Mouse (Mus musculus): ENCODE measurements around the gene Prap1.

Gene Prap1

DNA sequence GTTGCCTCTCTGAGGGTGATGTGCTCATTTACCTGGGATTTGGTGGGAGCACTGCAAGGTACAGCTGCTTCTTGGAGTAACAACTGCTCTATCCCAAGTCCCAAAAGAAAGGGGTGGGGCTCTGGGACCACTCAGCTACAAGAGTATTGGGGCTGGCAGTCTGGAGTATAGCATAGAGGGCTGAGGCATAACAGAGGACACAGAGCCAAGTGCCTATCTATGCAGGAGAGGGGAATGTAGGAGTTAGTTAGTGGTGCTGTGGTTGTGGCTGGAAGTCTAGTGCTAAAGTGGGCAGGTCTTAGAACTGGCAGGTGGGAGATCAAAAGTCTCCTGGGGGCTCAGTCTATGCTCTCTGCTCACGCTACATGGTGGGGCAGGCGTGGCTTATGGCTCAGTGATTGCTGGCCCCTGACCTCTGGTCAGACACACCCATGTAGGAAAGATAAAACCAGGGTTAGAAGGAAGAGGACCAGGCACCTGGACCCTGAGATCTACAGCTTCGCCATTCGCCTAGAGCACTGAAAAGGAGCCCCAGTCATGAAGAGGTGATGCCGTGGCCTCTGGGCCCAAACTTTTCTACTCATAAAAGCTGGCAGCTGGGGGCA, at the start of gene Prap1:
Gene Prap1, plus strand, starts transcription at position 472 of the 605 bp plus-strand sequence.
- DNase-seq (ENCODE audit: low spot score in 2 of 2), result no peak

DNA sequence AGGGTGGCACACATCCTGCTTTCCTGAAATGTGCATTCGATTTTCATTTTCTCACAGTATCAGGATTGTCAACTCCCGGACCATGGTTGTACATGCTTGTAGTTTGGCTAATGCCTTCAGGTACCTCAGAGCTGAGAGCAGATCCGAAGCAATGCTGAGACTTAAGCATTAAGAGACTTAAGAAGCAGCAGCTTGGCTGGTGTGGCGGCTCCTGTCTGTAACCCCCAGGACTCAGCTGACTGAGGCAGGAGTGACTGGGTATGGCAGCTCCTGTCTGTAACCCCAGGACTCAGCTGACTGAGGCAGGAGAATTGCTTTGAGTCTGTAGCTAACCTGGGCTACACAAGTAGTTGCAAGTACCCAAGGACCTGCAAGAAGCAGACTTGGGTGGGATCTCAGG, 47.6 kb upstream of the Prap1 start:
- DNase-seq (ENCODE audit: low spot score in 2 of 2), result no peak

DNA sequence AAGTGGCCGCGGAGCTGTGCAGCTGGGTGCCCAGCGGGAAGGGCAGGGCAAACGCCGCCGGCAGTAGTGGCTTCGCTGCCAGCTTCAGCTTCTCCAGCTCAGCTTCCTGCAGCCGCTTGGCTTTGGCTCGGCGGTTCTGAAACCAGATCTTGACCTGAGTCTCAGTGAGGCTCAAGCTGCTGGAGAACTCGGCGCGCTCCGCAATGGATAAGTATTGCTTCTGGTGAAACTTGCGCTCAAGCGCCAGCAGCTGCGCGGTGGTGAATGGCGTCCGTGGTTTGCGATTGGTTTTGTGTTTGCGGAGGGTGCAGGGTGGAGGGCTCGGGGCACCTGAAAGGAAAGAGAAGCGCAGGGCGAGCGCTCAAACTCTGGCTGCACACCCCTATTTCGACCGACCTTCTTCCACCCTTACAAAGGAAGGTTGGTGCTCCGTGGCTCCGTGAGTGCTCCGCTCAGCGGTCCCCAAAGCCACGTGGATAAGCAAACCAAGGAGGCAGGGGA, 45.3 kb upstream of the Prap1 start:
- DNase-seq (ENCODE audit: low spot score in 2 of 2), result no peak

DNA sequence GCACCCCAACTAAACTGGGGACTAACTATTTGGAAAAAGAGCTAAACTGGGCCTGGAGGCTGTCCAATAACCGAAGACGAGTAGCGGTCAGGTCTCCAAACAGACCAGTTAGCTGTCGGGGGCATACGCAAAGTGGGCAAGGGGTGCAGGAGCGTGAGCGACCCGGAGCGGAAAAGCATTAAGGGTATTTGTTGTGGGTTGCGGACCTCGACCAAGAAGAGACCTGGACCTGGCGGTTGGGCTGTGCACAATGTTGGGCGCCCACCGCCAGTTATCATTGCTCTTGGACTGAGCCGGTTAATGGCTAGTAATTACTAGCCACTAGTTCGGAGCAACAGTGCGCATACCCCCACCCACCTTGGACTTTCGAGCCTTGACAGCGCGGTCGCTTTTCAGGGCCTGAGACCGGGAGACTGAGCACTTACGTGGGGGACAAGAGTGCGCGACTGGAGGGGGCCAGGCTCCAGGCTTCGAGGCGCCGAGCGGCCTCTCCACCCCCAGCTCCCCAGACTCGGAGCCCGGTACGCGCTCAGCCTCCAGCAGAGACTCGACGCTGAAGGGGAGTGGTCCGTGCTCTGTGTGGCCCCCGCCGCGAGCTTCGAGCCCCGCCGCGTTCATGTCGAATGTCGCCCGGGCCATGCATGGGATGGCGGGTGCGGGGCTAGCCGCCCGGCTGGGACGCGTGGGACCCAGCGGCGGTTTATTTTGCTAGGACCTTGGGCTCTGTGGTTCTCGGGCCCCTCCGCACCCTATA, 44.7 kb upstream of the Prap1 start, which contains the start of gene Msx3:
Gene Msx3, minus strand, starts transcription at position 729 of the 754 bp plus-strand sequence.
- DNase-seq (ENCODE audit: low spot score in 2 of 2), result no peak

DNA sequence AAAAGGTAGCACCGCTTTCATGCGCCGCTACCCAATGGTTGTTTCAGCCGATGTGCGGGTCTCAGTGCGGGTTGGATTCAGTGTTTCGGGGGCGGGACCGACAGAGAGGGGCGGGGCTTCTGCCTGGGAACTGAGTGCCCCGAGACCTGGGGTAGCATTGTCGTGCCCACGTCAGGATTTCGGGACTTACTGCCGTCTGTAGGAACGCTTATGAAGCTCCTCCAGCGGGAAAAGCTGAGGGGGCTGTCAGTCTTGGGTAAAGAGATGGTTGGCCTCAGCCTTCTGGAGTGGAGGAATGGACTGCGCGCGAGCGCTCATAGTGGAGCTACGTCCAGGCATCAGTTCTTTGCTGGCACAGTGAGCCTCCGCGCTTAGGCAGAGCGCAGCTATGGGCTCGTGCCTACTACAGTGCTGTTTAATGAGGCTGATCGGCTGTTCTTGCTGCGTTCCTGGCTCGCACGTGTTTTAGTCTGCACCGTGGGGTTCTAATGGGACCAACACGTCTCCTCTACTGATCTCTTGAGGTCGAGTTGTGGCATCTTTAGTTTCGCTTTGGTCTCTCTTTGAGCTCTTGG, 44.0 kb upstream of the Prap1 start:
- DNase-seq (ENCODE audit: low spot score in 2 of 2), result no peak

DNA sequence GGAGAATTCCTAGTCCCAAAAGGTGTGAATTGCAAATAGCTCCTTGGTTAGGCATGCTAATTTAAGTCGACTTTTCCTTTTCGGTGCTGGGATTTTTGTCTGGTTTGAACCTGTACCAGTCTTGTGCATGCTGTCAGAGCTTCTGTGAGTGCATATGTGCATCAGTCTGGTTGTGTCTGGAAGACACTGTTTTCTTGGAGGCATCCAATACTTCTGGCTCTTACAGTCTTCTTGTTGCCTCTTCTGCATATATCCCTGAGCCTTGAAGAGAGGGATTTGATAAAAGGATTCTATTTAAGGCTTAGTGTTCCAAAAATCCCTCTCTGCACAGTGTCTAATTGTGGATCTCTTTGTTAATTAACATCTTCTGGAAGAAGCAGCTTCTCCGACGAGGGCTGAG, 39.1 kb upstream of the Prap1 start:
- no peak for DNase-seq (ENCODE audit: low spot score in 2 of 2)

DNA sequence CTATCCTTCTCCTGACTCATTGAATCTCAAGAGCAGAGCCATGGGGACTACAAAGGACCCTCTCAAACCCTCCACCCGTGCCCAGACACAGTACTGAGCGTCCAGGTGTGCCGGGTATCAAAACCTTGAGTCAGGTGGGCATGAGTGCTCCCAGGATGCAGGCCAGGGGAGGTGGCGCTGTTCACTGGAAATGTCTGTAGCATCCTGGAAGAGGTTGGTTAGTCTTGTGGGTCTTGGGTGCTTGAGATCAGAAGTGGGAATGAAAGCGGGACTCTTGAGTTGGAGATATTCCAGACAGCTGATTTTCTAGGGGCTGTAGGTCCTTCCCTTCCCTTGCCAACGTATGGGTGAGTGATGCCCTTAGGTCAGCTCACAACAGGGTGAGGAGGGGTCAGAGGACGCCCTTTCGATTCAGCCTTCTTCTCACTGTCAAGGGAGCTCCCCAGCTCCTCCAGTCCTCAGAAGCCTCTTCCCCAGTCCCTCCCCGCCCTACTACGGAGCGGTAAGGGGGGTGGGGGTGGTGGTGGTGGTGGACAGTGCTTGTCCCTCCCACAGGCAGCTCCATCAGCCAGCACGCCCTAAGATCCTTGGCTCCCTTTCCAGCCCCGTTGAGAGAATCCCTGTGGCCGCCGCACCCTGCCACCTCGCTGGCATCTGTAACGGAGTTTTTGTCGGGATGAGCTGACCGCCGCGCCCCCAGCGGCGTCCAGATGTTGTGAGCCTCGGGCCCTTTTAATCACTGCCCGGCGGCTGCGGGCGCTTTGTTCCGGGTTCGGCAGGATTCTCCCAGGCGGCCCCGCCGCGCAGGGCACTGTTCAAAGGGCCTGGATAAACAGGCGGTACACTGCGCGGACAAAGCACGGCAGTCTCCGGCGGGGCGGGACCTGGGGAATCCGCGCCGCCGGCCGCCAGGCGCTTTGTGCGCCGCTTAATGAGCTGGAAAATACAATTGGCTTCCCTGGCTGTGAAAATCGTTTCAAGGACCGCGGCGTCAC, 35.5 kb upstream of the Prap1 start:
- no peak for DNase-seq (ENCODE audit: low spot score in 2 of 2)

DNA sequence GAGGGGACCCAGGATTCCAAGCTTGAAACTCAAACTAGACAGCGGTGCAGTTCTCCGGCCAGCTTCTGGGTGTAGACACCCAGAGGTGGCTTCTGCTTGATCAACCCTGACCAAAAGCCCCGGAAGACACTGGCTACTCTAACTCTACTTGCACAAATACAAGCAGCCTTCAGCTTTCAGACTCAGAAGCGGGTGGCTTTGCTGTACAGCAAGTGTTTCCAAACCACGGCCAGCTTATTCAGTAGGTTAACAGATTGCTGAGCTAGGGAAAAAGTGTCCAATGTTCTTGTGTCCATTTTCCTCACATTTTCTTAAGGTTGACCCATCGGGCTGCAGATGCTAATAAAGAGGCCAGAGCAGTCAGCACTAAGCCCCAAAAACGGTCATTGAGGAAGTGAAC, 34.7 kb upstream of the Prap1 start:
- no peak for DNase-seq (ENCODE audit: low spot score in 2 of 2)

DNA sequence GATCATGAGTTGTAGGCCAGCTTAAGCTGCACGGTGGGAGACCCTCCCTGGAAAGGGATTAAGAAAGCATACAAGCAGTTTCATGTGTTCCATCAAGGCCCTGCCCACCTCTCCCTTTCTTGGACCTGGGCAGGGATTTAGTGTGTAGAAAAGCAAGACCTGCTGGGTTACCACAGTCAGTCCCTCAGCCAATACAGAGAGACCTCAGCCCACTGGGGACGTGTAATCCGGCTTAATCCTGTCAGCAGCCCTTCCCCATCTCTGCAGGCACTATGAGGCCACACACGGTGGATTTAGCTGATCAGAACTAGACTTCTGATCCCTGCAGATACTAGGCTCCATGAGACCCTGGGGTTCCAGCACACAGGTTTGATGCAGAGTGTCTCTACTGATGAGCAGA, 33.6 kb upstream of the Prap1 start:
- no peak for DNase-seq (ENCODE audit: low spot score in 2 of 2)

DNA sequence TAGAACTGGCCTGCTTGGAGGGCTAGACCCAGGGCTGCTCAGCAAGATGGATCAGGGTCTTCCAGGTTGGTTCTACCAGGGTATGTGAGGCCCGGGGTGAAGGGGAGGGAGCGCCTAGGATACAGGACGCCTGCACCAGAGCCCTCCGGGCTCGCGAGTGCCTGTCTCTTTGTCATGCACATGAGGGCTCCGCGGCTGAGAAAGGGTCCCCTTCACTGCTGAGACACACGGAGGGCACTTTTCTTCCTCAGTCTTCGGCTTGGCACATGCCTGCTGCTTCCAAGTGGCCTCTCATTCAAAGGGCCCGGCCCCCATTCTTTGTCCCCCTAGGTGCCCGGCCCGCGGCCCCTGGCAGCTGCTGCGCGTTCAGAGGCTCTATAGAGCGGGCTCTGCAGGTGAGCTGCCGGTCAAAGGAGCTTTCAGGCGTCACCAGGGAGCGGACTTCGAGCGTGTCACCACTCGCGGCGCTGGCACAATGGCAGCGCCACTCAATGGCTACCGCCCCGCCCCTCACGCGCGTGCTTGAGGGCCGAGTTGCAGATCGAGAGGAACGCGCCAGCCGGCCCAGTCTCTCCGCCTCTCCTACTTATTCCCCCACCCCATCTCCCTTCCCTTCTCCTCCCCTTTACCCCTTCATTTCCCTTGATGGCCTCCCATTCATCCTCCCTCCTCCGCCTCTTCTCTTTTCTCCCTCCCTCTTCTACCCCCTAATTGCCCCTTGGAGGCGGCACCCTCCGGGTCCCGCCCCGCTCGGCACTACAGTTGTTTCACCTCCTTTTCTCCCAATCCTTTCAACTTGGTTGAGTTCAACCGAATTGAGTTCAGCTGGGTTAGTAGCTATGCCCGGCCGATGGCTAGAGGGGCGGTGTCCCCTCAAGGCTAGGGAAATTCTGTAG, 32.0 kb upstream of the Prap1 start:
- peak; percentile 57 to 65 for DNase-seq (ENCODE audit: low spot score in 2 of 2)

DNA sequence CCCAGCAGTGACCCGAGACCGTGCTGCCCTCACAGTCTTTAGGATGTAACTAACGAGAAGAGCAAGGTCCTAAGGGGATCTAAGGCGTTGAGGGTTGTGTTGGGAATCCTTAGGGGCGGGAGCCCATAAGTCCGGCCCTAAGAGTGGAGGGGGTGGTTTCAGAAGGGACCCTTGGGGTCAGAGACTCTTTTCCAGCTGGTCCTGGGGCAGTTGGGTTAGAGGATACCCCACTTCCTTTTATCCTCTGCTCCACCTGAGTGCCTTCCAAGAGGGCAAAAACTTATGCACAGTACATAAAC, 31.4 kb upstream of the Prap1 start:
- no peak for DNase-seq (ENCODE audit: low spot score in 2 of 2)

DNA sequence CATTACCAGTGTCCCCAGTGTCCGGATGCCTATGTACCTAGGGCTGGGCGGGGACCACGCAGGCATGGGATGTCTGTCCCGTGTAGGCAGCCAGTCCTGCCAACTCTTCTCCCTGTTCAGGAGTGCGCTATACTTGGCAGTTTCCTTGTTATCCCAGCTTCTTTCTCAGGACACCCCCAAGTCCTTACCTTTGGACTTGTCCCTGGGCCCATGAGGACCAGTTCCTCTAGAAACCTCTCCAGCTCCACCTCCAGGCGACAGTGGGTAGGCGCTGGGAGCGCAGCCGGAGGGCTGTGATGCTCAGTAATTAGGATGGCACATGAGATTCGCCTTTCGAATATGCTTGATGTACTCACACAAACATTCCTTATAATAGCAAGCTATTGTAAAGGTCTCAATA, 30.9 kb upstream of the Prap1 start:
- peak in 1 of 2 experiments; percentile 25 for DNase-seq (ENCODE audit: low spot score in 2 of 2)

DNA sequence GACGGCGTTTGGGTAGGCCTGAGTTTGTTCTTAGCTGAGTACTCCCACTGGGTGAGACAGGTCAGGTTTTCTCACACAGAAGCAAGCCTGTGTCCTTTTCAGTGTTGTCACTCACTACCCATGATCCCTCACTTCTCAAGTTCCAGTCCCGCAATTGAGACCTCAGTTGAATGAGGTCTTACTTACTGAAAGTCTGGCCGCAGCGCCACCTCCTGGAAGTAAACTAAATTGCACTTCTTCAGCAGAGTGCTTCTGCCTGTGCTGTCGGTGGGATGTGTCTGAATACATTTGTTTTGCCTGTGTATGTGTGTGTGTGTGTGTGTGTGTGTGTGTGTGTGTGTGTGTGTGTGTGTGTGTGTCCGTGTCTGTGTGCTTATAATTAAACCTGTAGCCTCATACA, 30.1 kb upstream of the Prap1 start:
- DNase-seq (ENCODE audit: low spot score in 2 of 2), result peak; percentile 59 to 60

DNA sequence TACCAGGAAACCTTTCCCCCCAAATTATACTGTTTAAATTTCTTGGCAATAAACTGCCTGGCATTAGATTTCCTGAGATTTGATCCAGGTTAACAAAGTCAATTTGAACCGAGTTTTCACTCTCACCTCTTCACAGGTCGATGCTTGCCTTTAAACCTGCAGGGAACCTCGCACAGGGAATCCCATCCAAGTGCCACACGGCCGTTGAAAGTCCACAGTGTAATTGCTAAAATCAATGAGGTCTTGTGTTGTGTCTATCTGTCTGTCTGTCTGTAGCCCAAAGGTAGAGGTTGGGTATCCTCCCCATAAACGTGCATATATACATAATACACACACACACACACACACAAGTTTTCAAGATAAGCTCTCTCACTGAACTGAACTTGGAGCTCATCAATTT, 25.8 kb upstream of the Prap1 start:
- DNase-seq (ENCODE audit: low spot score in 2 of 2), result no peak

DNA sequence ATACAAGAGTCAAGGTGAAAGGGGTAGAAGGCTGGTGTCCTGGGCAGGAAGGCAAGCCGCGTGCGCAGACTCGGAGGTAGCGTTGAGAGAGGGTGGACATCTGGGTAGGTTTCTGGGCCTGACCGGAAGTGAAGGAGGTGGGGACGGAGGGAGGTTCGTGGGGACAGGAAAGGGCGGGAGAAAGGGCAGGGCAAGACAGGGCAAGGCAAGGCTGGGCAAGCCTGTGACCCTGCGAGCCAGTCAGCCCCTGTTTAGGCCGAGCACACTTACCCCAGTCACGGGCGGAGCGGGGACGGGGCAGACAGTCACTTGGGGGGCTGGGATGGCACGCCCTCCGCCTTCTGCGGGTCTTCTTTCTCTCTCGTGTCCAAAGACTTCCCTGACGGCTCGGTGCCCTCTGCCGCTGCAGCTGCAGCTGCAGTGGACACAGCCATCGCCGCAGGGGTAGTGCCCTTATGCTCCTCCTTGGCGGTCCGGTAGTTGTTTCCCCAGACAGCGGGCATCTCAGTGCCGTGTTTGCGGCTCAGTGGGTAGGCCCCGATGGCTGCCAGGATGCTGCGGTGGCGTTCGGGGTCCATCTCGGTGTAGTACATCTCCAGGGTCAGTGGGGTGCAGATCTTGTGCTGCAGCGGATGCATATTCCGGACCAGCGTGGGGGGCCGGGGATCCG, 23.0 kb upstream of the Prap1 start:
- DNase-seq (ENCODE audit: low spot score in 2 of 2), result peak in 1 of 2 experiments; percentile 28

DNA sequence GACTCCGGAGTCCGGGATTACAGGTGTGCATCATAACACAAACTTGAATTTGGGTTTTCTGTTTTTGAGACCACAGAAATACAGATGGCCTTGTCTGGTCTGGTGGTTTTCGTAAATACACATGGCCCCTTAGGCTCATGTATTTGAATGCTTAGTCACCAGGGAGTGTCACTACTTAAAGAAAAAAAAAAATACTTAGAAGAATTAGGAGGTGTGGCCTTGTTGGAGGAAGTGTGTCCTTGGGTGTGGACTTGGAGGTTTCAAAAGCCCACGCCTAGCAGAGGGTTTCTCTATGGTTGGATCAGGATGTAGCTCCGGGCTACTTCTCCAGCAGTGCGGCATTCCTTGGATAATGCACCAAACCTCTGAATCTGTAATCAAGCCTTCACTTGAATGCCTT, 15.5 kb upstream of the Prap1 start:
- no peak for DNase-seq (ENCODE audit: low spot score in 2 of 2)

DNA sequence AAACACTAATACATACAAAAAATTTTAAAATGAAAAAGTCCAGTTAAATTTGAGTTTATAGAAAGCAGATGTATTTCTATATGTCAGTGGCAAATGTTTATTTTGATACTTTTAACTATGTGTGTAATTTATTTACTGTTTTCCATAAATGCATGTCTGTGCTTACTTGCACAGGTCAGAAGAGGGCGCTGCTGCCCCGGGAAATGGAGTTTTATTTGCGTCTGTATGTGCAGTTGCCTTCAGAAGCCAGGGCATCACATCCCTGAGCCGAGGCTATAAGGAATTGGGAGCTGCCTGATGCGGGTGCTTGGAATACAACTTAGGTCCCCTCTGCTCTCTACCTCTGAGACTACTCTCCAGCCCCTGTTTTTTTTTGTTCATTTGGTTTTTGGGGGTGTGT, 14.5 kb upstream of the Prap1 start:
- peak in 1 of 2 experiments; percentile 73 for DNase-seq (ENCODE audit: low spot score in 2 of 2)

DNA sequence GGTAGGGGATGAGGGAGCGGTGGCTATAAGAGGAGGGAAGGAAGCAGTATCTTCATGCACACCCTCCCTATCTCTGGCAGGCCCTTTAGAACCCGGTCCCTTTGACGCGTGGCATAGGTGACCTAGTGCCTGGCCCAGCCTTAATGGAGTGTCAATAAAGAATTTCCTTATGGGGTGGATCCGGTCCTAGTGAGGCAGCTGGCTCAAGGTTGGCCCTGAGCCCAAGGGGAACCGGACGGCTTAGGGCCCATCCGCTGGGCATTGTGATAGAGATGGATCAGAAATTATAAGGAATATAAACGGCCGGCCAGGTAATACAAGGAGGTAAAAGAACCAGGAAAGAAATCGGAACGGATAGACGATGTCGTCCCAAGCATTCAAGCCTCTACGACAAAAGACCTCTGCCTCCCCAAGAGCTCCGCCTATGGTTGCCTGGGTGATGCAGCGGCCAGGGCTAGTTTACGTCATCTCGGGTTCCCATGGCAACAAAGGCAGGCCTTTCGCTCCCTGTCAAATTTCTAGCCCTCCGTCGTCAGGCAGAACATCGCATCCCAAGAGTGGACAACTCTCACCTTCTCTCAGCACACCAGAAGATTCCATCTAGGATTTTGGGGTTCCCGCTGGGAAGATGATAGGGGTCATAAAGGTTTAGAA, 12.6 kb upstream of the Prap1 start:
- DNase-seq (ENCODE audit: low spot score in 2 of 2), result peak in 1 of 2 experiments; percentile 66

DNA sequence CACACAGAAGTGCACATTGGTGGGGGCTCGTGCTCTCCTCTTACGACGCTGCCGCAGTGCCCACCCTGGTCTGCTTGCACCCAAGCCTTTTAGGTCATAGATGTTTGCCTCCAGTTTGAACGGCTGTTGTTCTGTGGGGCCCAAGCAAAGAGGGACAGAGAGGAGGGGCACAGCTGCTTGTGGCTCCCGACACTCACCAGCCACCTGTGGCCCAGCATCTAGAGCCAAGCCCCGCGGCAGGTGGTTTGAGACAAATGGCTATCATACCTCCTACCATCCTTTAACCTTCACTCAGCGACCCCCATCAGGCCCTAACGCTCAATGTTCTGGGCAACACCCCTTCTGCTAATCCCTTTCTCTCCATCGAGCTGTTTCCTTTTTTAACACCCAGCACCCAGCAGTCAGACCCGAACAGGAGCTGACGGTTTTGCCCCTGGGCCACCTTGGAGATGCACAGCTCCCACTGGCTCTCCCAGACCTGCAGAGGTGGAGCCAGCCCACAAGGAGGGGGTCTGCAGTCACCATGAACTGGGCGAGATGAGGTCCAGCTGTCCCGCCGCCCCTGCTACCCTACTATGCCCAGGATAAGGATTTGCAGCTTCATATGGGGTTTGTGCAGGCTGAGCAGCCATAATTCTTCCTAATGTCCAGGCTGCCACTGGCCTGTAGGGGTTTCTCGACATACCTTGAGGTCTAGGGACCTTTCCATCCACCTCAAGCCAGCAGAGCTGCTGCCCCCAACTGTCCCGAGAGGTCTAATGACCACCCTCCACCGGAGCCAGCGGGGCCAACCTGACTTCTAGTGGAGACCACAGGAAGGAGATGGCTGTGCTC, 11.6 kb upstream of the Prap1 start:
- DNase-seq (ENCODE audit: low spot score in 2 of 2), result no peak

Measured in urinary bladder, postnatal 36 days (tissue).